Mouse (Mus musculus) forebrain, postnatal 0 days (tissue): ENCODE measurements at regions not wholly inside any gene's neighbourhood (a gene's known extent, or its start where the extent isn't known, plus 50 kb on each side); places are given as distances from the start of the nearest gene placed in this dataset.

Experiments
- ATAC-seq: fragments of 200-750 bp; cut with Nextera tagmentation; 2 replicates; pipeline ENCODE4 v1.8.0; 2017; ENCODE audit warnings: mild to moderate bottlenecking, moderate library complexity
- DNase-seq: peaks from one replicate; pipeline ENCODE4 v3.0.0-alpha.2; 2015
- H3K27ac ChIP-seq: fragments of 300-500 bp; sonication (generic); 2 replicates; pipeline ENCODE4 v1.5.1; 2014; ENCODE audit warnings: low read depth, mild to moderate bottlenecking, antibody characterized with exemption, low read length, moderate library complexity, mixed read lengths
- H3K27me3 ChIP-seq: fragments of 300-500 bp; sonication (generic); 2 replicates; pipeline ENCODE4 v1.6.1; 2014; ENCODE audit warnings: mild to moderate bottlenecking, low read length, mixed read lengths; ENCODE audit not compliant: insufficient read depth
- H3K36me3 ChIP-seq: fragments of 300-500 bp; sonication (generic); 2 replicates; pipeline ENCODE4 v1.6.1; 2014; ENCODE audit warnings: mild to moderate bottlenecking, moderate library complexity; ENCODE audit not compliant: insufficient read depth
- H3K4me1 ChIP-seq: fragments of 300-500 bp; sonication (generic); 2 replicates; pipeline ENCODE4 v1.6.1; 2014; ENCODE audit warnings: antibody characterized with exemption; ENCODE audit not compliant: insufficient read depth
- H3K4me2 ChIP-seq: fragments of 300-500 bp; sonication (generic); 2 replicates; pipeline ENCODE4 v1.6.1; 2014; ENCODE audit warnings: low read depth, mild to moderate bottlenecking, moderate library complexity
- H3K4me3 ChIP-seq: fragments of 300-500 bp; sonication (generic); 2 replicates; pipeline ENCODE4 v1.5.1; 2014; ENCODE audit warnings: low read depth, low read length, mixed read lengths
- H3K9ac ChIP-seq: fragments of 300-500 bp; sonication (generic); 2 replicates; pipeline ENCODE4 v1.6.1; 2014; ENCODE audit warnings: mild to moderate bottlenecking
- H3K9me3 ChIP-seq: fragments of 300-500 bp; sonication (generic); 2 replicates; pipeline ENCODE4 v1.6.1; 2016; ENCODE audit warnings: low read length
- CTCF ChIP-seq: sonication (generic); IDR thresholded peaks from 2 replicates; pipeline ENCODE4 v1.5.1; 2016; ENCODE audit warnings: antibody characterized with exemption, control low read depth, low read depth
- WGBS: fragments of 180-500 bp; shearing (Covaris S2); extraction: QIAGEN DNeasy Blood & Tissue Kit; methylation state at CpG from one replicate; pipeline ENCODE4 v1.1.7; 2014; 5-methylcytosine and 5-hydroxymethylcytosine counted together
- microRNA counts: library from miRNA; unstranded; fragments of <30 nt; microRNA quantifications from one replicate; lab custom pipeline; 2015
- microRNA-seq, 2 experiments: library from miRNA; unstranded; fragments of <30 nt; microRNA quantifications; one replicate each; pipeline ENCODE4; 2016

DNA sequence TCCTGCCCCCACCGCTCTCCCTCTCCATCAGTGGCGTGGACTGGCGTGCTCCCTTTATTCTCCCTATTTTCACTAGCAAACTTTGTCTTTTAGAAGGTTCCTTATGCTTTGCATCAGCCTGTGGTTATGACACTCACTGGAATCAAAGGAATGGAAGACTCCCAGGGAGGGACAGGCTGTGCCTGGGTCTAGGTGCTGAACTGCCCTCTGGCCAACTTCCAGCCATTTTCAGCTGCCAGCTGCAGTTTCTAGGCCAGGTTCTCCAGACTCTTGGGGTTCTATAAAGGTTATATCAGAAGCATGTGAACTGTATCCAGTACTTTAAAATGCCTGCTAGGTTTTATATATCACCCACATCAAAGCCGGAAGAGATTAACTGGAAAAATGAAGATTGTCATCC is 50.2 kb upstream of the Mkln1 start:
- Histone ChIP-seq H3K36me3 (no peaks in the 10 kb centered on the region), H3K9ac (no peak overlapping the region), H3K27ac (no peak overlapping the region), H3K4me3 (no peak overlapping the region), H3K4me1 (no peaks in the 10 kb centered on the region), H3K9me3 (no peaks in the 10 kb centered on the region), H3K4me2 (no peak overlapping the region), H3K27me3 (no peaks in the 10 kb centered on the region)
- DNase-seq (no peak), ATAC-seq (no peak)
- WGBS = 94% methylated on average over 4 of the region's 4 CpGs
- TF ChIP-seq CTCF = no peak

MicroRNA genes in the stretch of these regions (microRNA counts, 519-probe panel; counts per million panel counts)
- 4,989 counts per million, percentile 66 among the panel's probes with 10 or more counts for microRNA mmu-miR-29a (lab: Ali Mortazavi, UCI)

Small RNAs in the stretch of these regions (microRNA-seq; reads per million reads assigned to microRNA genes)
- 486 to 607 reads per million in 2 experiments for gene Mir29a
- gene Mir29b-1 = 5.5 to 10.0 reads per million in 2 experiments
